Comparison of ENCODE assay signal across 8 mouse cellular contexts in the genomic region with DNA sequence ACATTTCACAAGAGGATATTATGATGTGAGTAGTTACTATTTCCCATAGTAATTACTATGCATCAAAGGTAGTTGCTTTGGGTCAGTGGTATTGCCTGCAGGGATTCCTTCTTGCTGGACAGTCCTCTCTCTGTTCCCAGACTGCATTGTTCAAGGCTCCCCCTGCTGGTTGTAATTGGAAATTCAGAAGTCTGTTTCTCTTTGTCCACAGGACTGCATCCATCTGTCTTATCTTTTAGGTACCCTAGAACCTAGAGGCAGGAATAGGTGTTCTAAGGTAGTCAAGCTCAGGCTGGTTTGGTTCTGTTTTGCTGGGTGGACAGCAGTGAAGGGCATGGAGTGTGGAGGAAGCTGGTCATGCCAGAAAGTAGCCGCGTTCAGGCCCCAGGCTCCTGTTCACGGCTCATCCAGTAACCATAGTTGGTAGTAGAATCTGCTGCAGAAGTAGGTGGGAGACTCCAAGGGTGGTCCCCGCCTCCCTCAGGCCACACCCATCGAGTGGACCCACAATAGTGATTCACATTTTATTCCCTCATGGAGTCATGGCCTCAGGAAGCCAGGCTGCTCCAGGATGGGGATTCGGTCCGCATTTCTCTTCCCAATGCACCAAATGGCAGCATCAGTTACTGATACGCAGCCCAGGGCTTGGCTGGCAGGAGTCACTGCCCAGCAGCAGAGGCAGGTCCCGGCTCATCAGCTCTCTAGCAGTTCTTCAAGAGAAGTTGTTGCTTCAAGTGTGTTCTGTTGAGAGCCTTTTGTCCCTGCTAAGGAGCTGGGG. TPM values are rescaled to one million over a fixed set of nuclear protein-coding genes. Genes with fewer than 3 reads are reported as not detected.
DNase-seq lines count a peak whose midpoint lies in the region; ATAC-seq and TF ChIP-seq lines count a peak whose summit lies in the region.

No protein-coding gene starts in this region.

- peak; percentile 53 for DNase-seq in gastrocnemius, adult 18-20 months (ENCODE audit: low spot score)
- no peak for DNase-seq in gastrocnemius, adult 8-10 months (ENCODE audit: low spot score in 2 of 2)
- peak; percentile 72 to 74 for DNase-seq in B cell, adult 2 months
- DNase-seq in adrenal gland, postnatal 36 days: peak; percentile 63 to 82
- peak; percentile 46 for DNase-seq in embryonic facial prominence, embryonic 14.5 days (ENCODE audit: low spot score)
- peak; percentile 41 to 47 (median 43) for DNase-seq in liver, embryonic 14.5 days (ENCODE audit: low read depth in 3 of 3, low spot score in 3 of 3)
- peak; percentile 84 for DNase-seq in retina, postnatal 1 day

- H3K4me1 ChIP-seq in embryonic facial prominence, embryonic 14.5 days (ENCODE audit: control insufficient read depth, insufficient read depth, low read length): no peaks in the 10 kb centered on the region
- H3K4me1 ChIP-seq in liver, embryonic 14.5 days (replicated peaks; ENCODE audit: control insufficient read depth in 2 of 2, insufficient read depth in 2 of 2, low read length in 1 of 2): peaks cover 0 to 6% of the 10 kb centered on the region in 2 experiments; a peak in 2 of 4 replicates

- no peak overlapping the region for H3K4me3 ChIP-seq in embryonic facial prominence, embryonic 14.5 days (ENCODE audit: low read depth, low read length)
- no peak overlapping the region for H3K4me3 ChIP-seq in liver, embryonic 14.5 days (ENCODE audit: insufficient read depth in 1 of 2, low read depth in 2 of 2, low read length in 2 of 2)

- no peaks in the 10 kb centered on the region for H3K9me3 ChIP-seq in embryonic facial prominence, embryonic 14.5 days (ENCODE audit: control insufficient read depth, low read length)
- no peaks in the 10 kb centered on the region for H3K9me3 ChIP-seq in liver, embryonic 14.5 days (ENCODE audit: control insufficient read depth, low read length)

- 75% methylated on average over 9 of the region's 9 CpGs for WGBS in embryonic facial prominence, embryonic 14.5 days
- 57% methylated on average over 9 of the region's 9 CpGs for WGBS in liver, embryonic 14.5 days (ENCODE audit: insufficient replicate concordance)

- TF ChIP-seq EP300 in liver, embryonic 14.5 days (IDR thresholded peaks at IDR 0.05; ENCODE audit: low read depth): no peak

- H3K9ac ChIP-seq in embryonic facial prominence, embryonic 14.5 days (ENCODE audit: low read depth, low read length): no peak overlapping the region
- no peak overlapping the region for H3K9ac ChIP-seq in liver, embryonic 14.5 days (replicated peaks)

- no peaks in the 10 kb centered on the region for H3K36me3 ChIP-seq in embryonic facial prominence, embryonic 14.5 days (ENCODE audit: control insufficient read depth, insufficient read depth, low read length)
- no peaks in the 10 kb centered on the region for H3K36me3 ChIP-seq in liver, embryonic 14.5 days (replicated peaks; ENCODE audit: control insufficient read depth, insufficient read depth, low read depth)

- no peak for ATAC-seq in embryonic facial prominence, embryonic 14.5 days (ENCODE audit: low read depth)
- ATAC-seq in inflammation-experienced regulatory T-cells, adult 6 months: peak; percentile 52
- no peak for ATAC-seq in liver, embryonic 14.5 days (ENCODE audit: insufficient read depth)

- no peak overlapping the region for H3K4me2 ChIP-seq in embryonic facial prominence, embryonic 14.5 days (ENCODE audit: low read depth, low read length)
- no peak overlapping the region for H3K4me2 ChIP-seq in liver, embryonic 14.5 days (ENCODE audit: low read depth)

- H3K27ac ChIP-seq in embryonic facial prominence, embryonic 14.5 days (replicated peaks; ENCODE audit: low read depth, low read length): no peak overlapping the region
- no peak overlapping the region for H3K27ac ChIP-seq in liver, embryonic 14.5 days

- peak; percentile 85 for TF ChIP-seq CTCF in liver, embryonic 14.5 days (IDR thresholded peaks at IDR 0.05; ENCODE audit: low read depth)

- H3K27me3 ChIP-seq in embryonic facial prominence, embryonic 14.5 days (replicated peaks; ENCODE audit: control insufficient read depth, insufficient read depth, low read length): no peaks in the 10 kb centered on the region
- no peaks in the 10 kb centered on the region for H3K27me3 ChIP-seq in liver, embryonic 14.5 days (ENCODE audit: control insufficient read depth, insufficient read depth, low read length)

RNA-seq across cellular contexts. Expression of gene Caprin1, which starts 51.7 kb away (rescaled TPM):
- 10 to 100 TPM; 92.9 to 94.5 TPM for total RNA-seq in gastrocnemius, adult 18-20 months (2021)
- 10 to 100 TPM; 75.5 to 94.5 (median 78.7) TPM for total RNA-seq in gastrocnemius, adult 8-10 months (2022)
- 100 to 1,000 TPM; 433 to 467 TPM for total RNA-seq in adrenal gland, postnatal 36 days (2021)
- polyA plus RNA-seq in embryonic facial prominence, embryonic 14.5 days (2014; fragmentation: Nextera tagmentation; extraction: Ambion mirVana): 300 and 335 TPM in 2 replicates
- polyA plus RNA-seq in inflammation-experienced regulatory T-cells, adult 6 months (2017; shearing (Covaris generic)): 100 to 1,000 TPM in 1 of 3 experiments, 10 to 100 TPM in 2; 79.8 to 102 (median 98.3) TPM
- 53.8 and 71.3 TPM in 2 replicates for polyA plus RNA-seq in liver, embryonic 14.5 days (2012; rRNA removed)
- polyA plus RNA-seq in liver, embryonic 14.5 days (2014; fragmentation: Nextera tagmentation; extraction: Ambion mirVana): 118 and 134 TPM in 2 replicates

Comparison
In these comparisons a context has a peak if more than half of its experiments do, and no peak if none do; other contexts are left out.
1. DNase-seq: peak in gastrocnemius, adult 18-20 months (single experiment), B cell, adult 2 months (2 of 2), adrenal gland, postnatal 36 days (2 of 2), embryonic facial prominence, embryonic 14.5 days (single experiment), liver, embryonic 14.5 days (3 of 3) and retina, postnatal 1 day (single experiment); none in gastrocnemius, adult 8-10 months (0 of 2).
2. RNA of gene Caprin1, which starts 51.7 kb away (total RNA-seq): 433 to 467 TPM in adrenal gland, postnatal 36 days; 92.9 to 94.5 TPM in gastrocnemius, adult 18-20 months and 75.5 to 94.5 TPM in gastrocnemius, adult 8-10 months; every median in the first group is over 4 times any median in the second.